Mouse (Mus musculus): Measurements from ENCODE around the gene Fam92a.
A peak's percentile ranks its signal among the peaks of the same experiment; 100 is the strongest.
"Not testable (repeated sequence)": the region's sequence is repeated elsewhere in the genome, so short reads cannot be mapped to it uniquely, and the experiment has no call there.

Gene Fam92a

DNA sequence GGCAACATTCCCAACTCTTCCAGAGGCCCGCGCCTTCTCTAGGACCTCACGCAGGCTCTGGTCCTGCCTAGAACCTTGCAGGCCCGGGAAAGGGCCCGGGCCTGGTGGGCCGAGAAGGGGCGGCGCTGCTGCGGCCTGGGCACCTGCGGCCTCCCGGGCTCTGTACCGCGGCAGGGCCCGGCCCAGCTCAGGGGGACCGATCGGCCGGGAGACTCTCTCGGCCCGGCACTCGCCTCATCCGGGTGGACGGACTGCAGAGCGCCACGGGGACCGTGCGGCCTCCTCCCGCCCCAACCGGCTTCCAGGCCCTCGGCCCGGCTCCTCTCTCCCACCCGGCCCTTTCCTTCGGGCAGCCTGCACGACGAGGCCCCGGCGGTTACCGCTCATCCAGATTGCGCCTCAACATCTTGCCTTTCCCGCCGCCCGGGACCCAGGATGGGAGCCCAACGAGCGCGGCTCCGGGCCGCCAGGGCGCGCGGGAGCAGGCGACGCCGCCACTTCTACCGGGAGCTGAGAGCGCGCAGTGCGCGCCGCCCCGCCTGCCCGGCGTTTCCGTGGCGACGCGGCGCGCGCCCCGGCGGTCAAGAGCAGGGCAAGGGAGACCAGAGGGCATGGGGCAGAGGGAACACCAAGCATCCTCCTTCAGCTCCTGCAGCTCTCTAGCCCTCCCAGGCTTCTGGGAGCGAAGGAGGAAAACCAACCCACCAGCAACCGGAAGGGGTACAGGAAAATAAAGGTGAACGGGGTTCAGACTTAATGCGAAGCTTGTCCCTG is at the start of gene Fam92a:
TSS of gene Fam92a (minus strand) at position 698 of the 774 bp plus-strand sequence.
- H3K27me3 ChIP-seq (ENCODE audit: control insufficient read depth, insufficient read depth, low read length, poor library complexity, severe bottlenecking): no peaks in the 10 kb centered on the region; the same call in 1 of the 2 replicates
- DNase-seq (ENCODE audit: low read depth, low spot score): peak; percentile 23
- no peaks in the 10 kb centered on the region for H3K36me3 ChIP-seq (ENCODE audit: control insufficient read depth, insufficient read depth, low read length, poor library complexity, severe bottlenecking)

DNA sequence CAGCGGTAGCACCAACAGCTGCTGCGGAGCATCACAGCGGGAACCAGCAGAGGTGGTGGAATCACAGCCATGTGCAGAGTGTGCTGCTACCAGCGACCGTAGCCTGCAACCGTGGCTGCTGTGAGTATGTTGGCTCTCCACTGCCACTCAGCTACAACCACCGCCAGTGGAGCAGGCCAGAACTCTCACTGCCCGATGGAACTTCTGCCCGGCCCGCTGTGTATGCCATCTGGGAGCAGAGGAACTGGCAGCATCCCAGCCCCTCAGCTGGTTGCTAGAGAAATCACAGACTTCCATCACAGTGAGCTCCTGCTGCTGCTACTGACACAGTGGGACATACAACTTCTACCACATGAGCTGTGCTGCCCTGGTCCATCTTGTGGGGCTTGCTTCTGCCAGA is 7.2 kb upstream of the Fam92a start:
- H3K36me3 ChIP-seq (ENCODE audit: control insufficient read depth, insufficient read depth, low read length, poor library complexity, severe bottlenecking): no peaks in the 10 kb centered on the region
- DNase-seq (ENCODE audit: low read depth, low spot score): no peak
- H3K27me3 ChIP-seq (ENCODE audit: control insufficient read depth, insufficient read depth, low read length, poor library complexity, severe bottlenecking): no peaks in the 10 kb centered on the region

DNA sequence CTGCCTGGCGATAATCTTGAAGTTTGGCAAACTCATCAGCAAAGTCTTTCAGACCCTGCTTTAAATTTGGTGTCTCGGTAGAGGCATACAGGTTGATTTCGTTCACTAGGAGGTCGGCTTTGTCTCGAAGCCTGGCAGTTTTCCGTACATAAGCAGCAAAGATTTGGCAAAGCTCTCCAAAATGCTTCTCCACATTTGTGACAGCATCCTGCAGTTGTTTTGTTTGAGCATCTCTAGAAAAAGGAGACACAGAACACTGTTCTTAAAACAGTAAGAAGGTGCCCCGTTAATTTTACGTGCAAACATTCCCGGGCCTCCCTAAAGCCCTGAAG is 863 bp downstream of the Fam92a start:
- no peak for DNase-seq (ENCODE audit: low read depth, low spot score)
- no peaks in the 10 kb centered on the region; the same call in 1 of the 2 replicates for H3K27me3 ChIP-seq (ENCODE audit: control insufficient read depth, insufficient read depth, low read length, poor library complexity, severe bottlenecking)

GRCm38 (mm10) chr4:12147660-12148059 is 24.2 kb downstream of the Fam92a start:
- Histone ChIP-seq H3K27me3 (ENCODE audit: control insufficient read depth, insufficient read depth, low read length, poor library complexity, severe bottlenecking) (no peaks in the 10 kb centered on the region), H3K36me3 (ENCODE audit: control insufficient read depth, insufficient read depth, low read length, poor library complexity, severe bottlenecking) (peaks cover 2% of the 10 kb centered on the region; the same call in 1 of the 2 replicates)
- no peak for DNase-seq (ENCODE audit: low read depth, low spot score)

More for the DNA sequence above, 863 bp downstream of the Fam92a start:
- H3K36me3 ChIP-seq (ENCODE audit: control insufficient read depth, insufficient read depth, low read length, poor library complexity, severe bottlenecking): no peaks in the 10 kb centered on the region

GRCm38 (mm10) chr4:12141516-12141915 is 30.3 kb downstream of the Fam92a start:
- H3K36me3 ChIP-seq (ENCODE audit: control insufficient read depth, insufficient read depth, low read length, poor library complexity, severe bottlenecking); DNase-seq (ENCODE audit: low read depth, low spot score); H3K27me3 ChIP-seq (ENCODE audit: control insufficient read depth, insufficient read depth, low read length, poor library complexity, severe bottlenecking): not testable (repeated sequence)

GRCm38 (mm10) chr4:12140592-12141062 is 31.2 kb downstream of the Fam92a start:
- H3K27me3 ChIP-seq (ENCODE audit: control insufficient read depth, insufficient read depth, low read length, poor library complexity, severe bottlenecking); H3K36me3 ChIP-seq (ENCODE audit: control insufficient read depth, insufficient read depth, low read length, poor library complexity, severe bottlenecking): not testable (repeated sequence)
- DNase-seq (ENCODE audit: low read depth, low spot score): peak; percentile 15

- peak; percentile 85 for DNase-seq (ENCODE audit: low read depth, low spot score)
- not testable (repeated sequence) for H3K27me3 ChIP-seq (ENCODE audit: control insufficient read depth, insufficient read depth, low read length, poor library complexity, severe bottlenecking); H3K36me3 ChIP-seq (ENCODE audit: control insufficient read depth, insufficient read depth, low read length, poor library complexity, severe bottlenecking)
Measured at GRCm38 (mm10) chr4:12140141-12140567, 31.7 kb downstream of the Fam92a start, which contains the start of gene Rbm12b1. Rbm12b1 (plus strand) TSS chr4:12140264.

Data from splenic B cell, adult 2 months (primary cell).